Mouse (Mus musculus): ENCODE measurements around the gene Haus7. TPM values are rescaled to one million over a fixed set of nuclear protein-coding genes. Genes with fewer than 3 reads are reported as not detected.
A peak's percentile ranks its signal among the peaks of the same experiment; 100 is the strongest.

Gene Haus7
- polyA plus RNA-seq, 1 experiment from 2014 or later, result 60.3 TPM

- H3K9me3 ChIP-seq (ENCODE audit: control insufficient read depth, low read length), result no peaks in the 10 kb centered on the region
- peak; percentile 62 for ATAC-seq
- H3K27ac ChIP-seq (ENCODE audit: low read length), result peak overlapping the region; percentile 54
These were observed 15.7 kb upstream of the Haus7 start for GRCm38 (mm10) chrX:73474340-73475165.

GRCm38 (mm10) chrX:73471764-73472163 is 12.9 kb upstream of the Haus7 start:
- H3K4me3 ChIP-seq (ENCODE audit: low read length), result no peak overlapping the region
- no peak for ATAC-seq
- no peaks in the 10 kb centered on the region for H3K9me3 ChIP-seq (ENCODE audit: control insufficient read depth, low read length)
- H3K9ac ChIP-seq (ENCODE audit: low read depth, low read length), result no peak overlapping the region
- no peaks in the 10 kb centered on the region; the same call in 1 of the 2 replicates for H3K27me3 ChIP-seq (replicated peaks; ENCODE audit: control insufficient read depth, insufficient read depth, low read length)
- H3K4me1 ChIP-seq (ENCODE audit: control insufficient read depth, insufficient read depth, low read length), result peaks cover 3% of the 10 kb centered on the region; the same call in 1 of the 2 replicates
- WGBS, result 82% methylated on average over 3 of the region's 3 CpGs
- H3K4me2 ChIP-seq (ENCODE audit: low read depth, low read length), result no peak overlapping the region
- H3K27ac ChIP-seq (ENCODE audit: low read length), result no peak overlapping the region
- no peaks in the 10 kb centered on the region for H3K36me3 ChIP-seq (ENCODE audit: control insufficient read depth, insufficient read depth, low read length)

More at GRCm38 (mm10) chrX:73474340-73475165, 15.7 kb upstream of the Haus7 start:
- Histone ChIP-seq H3K27me3 (replicated peaks; ENCODE audit: control insufficient read depth, insufficient read depth, low read length) (peaks cover 2% of the 10 kb centered on the region; the same call in 1 of the 2 replicates), H3K4me2 (ENCODE audit: low read depth, low read length) (no peak overlapping the region), H3K4me3 (ENCODE audit: low read length) (no peak overlapping the region), H3K36me3 (ENCODE audit: control insufficient read depth, insufficient read depth, low read length) (no peaks in the 10 kb centered on the region), H3K9ac (ENCODE audit: low read depth, low read length) (no peak overlapping the region), H3K4me1 (ENCODE audit: control insufficient read depth, insufficient read depth, low read length) (peaks cover 3% of the 10 kb centered on the region; the same call in 1 of the 2 replicates)
- 47% methylated on average over 12 of the region's 12 CpGs for WGBS

DNA sequence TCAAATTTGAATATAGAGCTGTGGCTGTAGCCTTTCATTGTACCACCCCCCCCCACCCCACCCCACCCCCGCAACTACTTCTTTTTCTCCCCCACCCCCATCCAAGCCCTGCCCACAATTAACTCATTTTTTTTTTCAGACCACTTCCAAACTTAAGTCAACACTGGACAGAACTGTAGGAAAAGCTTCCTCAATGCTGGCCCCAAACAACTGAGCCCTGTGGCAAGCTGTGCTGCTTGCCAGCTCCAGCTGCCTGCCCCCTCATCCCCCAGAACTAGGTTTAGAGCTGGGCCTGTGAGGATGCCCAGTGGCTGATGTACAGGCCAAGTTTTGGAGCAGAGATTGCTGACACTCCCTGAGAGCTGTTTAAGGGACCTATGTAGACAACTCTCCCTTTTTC is 9.9 kb upstream of the Haus7 start:
- H3K27me3 ChIP-seq (replicated peaks; ENCODE audit: control insufficient read depth, insufficient read depth, low read length), result no peaks in the 10 kb centered on the region; the same call in 1 of the 2 replicates
- H3K4me1 ChIP-seq (ENCODE audit: control insufficient read depth, insufficient read depth, low read length), result no peaks in the 10 kb centered on the region
- no peaks in the 10 kb centered on the region for H3K9me3 ChIP-seq (ENCODE audit: control insufficient read depth, low read length)
- peak overlapping the region; percentile 37; the same call in 1 of the 2 replicates for H3K27ac ChIP-seq (ENCODE audit: low read length)
- H3K4me3 ChIP-seq (ENCODE audit: low read length), result no peak overlapping the region
- no peaks in the 10 kb centered on the region for H3K36me3 ChIP-seq (ENCODE audit: control insufficient read depth, insufficient read depth, low read length)
- 53% methylated on average over 1 of the region's 1 CpGs for WGBS
- no peak overlapping the region for H3K4me2 ChIP-seq (ENCODE audit: low read depth, low read length)
- no peak overlapping the region for H3K9ac ChIP-seq (ENCODE audit: low read depth, low read length)
- no peak; the same call in 1 of the 2 replicates for ATAC-seq

DNA sequence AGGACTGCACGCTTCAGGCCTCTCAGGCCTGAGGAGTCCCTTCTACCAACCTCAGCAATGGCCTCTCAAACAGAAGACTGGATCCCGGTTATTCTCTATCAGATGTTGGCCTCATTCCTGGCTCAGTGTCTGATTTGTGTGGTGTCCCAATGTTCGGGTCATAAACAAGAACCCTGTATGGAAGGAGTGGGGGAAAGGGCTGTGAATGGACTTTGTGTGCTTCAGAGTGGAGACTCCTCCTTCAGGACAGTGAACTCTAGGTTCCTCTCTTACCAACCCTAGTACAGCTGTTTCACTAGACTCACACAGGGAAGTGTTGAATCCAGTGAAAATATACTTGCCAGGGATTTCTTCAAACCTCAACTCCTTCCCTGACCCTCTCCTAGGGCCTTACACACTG is 9.5 kb upstream of the Haus7 start:
- no peak overlapping the region for H3K9ac ChIP-seq (ENCODE audit: low read depth, low read length)
- no peaks in the 10 kb centered on the region for H3K36me3 ChIP-seq (ENCODE audit: control insufficient read depth, insufficient read depth, low read length)
- peak; percentile 71 for ATAC-seq
- H3K4me2 ChIP-seq (ENCODE audit: low read depth, low read length), result no peak overlapping the region
- 0 out of 2 replicates have a peak overlapping the region, but pooled peaks have one; percentile 66 for H3K27ac ChIP-seq (ENCODE audit: low read length)
- no peaks in the 10 kb centered on the region; the same call in 1 of the 2 replicates for H3K27me3 ChIP-seq (replicated peaks; ENCODE audit: control insufficient read depth, insufficient read depth, low read length)
- H3K4me3 ChIP-seq (ENCODE audit: low read length), result no peak overlapping the region
- 71% methylated on average over 3 of the region's 3 CpGs for WGBS
- H3K9me3 ChIP-seq (ENCODE audit: control insufficient read depth, low read length), result no peaks in the 10 kb centered on the region
- H3K4me1 ChIP-seq (ENCODE audit: control insufficient read depth, insufficient read depth, low read length), result no peaks in the 10 kb centered on the region

DNA sequence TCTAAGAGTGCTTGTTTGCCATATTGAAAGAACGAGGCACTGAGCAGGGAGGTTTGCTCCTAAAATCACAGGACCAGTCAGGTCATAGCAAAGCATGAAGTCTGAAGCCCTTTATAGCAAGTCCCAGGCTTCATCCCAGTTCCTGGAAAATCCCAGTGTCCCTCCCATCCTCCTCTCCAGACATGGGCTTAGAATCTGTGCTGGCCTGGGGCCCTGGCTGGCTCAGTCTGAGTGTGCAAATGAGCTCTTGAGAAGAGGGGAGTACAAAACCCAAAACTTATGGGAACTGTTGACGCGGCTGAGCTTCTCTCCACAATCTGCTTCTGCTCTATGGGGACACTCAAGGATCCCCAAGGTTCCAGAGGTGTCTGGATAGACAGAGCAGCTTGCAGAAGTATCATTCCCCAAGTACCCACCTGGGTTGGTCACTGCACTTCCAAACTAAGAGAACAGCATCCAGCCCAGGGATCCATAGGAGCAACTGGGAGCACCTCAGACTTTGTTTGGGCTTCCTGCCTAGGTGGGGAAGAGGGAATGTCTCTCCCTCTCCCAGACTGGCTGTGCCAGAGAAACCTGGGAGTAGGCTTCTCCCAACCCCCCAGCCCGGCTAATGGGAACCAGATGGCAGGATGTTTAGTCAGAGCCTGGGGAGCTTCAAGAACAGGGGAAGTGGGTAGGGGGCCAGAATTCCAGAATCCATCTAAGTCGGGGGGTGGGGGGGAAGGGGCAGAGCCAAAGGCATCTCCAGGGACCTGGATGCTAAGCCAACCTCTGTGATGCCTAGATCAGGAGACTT is 8.8 kb upstream of the Haus7 start:
- peak overlapping the region; percentile 66 for H3K27ac ChIP-seq (ENCODE audit: low read length)
- WGBS, result 54% methylated on average over 5 of the region's 5 CpGs
- ATAC-seq, result 0 out of 2 replicates have a peak, but pooled peaks have one; percentile 38

DNA sequence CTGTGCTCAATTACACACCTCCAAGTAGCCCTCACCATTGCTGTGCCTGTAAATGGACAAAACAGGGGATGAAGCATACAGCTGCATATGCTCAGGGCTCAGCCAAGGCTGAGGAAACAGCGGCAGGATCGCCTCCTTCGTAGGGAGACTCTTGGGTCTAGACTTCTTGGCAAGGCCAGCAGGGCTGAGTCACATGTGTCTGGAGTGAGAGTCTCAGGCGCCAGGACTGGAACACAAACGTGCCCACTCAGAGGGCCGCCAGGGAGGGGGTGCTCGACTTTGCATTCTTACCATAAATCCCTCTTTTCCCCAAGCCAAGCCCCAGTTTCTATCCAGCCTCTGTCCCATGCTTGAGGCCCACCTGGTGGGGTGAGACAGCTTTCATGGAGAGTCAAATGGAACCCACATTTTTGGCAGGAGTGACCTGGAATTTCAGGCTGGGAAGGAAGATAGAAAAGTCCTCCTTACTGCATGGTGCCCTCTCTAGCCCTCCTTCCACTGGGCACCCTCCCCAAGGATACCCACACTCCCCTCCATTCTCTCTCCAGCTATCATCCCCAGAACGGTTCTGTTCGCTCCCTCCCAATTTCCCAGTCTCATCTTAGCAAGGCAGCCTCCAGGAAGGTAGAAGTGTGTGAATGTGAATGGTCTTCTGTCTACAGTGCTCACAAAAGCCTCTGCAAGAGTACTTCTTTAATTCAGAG is 6.8 kb upstream of the Haus7 start:
- no peak overlapping the region for H3K4me3 ChIP-seq (ENCODE audit: low read length)
- H3K27me3 ChIP-seq (replicated peaks; ENCODE audit: control insufficient read depth, insufficient read depth, low read length), result no peaks in the 10 kb centered on the region
- no peaks in the 10 kb centered on the region for H3K4me1 ChIP-seq (ENCODE audit: control insufficient read depth, insufficient read depth, low read length)
- no peak; the same call in 1 of the 2 replicates for ATAC-seq
- H3K9ac ChIP-seq (ENCODE audit: low read depth, low read length), result no peak overlapping the region
- no peak overlapping the region for H3K4me2 ChIP-seq (ENCODE audit: low read depth, low read length)
- no peaks in the 10 kb centered on the region for H3K36me3 ChIP-seq (ENCODE audit: control insufficient read depth, insufficient read depth, low read length)
- no peaks in the 10 kb centered on the region for H3K9me3 ChIP-seq (ENCODE audit: control insufficient read depth, low read length)
- peak overlapping the region; percentile 8; the same call in 1 of the 2 replicates for H3K27ac ChIP-seq (ENCODE audit: low read length)
- 55% methylated on average over 9 of the region's 9 CpGs for WGBS

More for the DNA sequence above, 8.8 kb upstream of the Haus7 start:
- Histone ChIP-seq H3K4me2 (ENCODE audit: low read depth, low read length) (no peak overlapping the region), H3K9ac (ENCODE audit: low read depth, low read length) (no peak overlapping the region), H3K27me3 (replicated peaks; ENCODE audit: control insufficient read depth, insufficient read depth, low read length) (no peaks in the 10 kb centered on the region; the same call in 1 of the 2 replicates), H3K9me3 (ENCODE audit: control insufficient read depth, low read length) (no peaks in the 10 kb centered on the region), H3K4me3 (ENCODE audit: low read length) (no peak overlapping the region), H3K4me1 (ENCODE audit: control insufficient read depth, insufficient read depth, low read length) (no peaks in the 10 kb centered on the region), H3K36me3 (ENCODE audit: control insufficient read depth, insufficient read depth, low read length) (no peaks in the 10 kb centered on the region)

DNA sequence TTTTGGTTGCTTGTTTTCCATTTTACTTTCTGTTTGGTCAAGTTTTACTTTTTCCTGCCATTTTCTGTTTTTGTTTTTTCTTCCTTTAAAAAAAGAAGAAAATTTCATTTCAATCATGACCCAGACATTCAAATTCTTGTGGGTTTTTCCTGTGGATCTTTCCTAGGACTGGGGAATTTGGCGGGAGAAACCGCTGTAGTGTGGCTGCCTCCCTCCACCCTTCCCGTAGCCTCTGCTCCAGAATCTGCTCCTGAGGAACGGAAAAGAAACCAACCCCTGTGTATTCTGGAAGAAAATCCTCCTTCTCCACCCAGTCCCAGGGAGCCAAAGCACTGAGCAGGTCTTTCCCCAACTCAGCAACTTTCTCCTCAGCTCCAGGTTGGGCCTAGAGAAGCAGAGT is 1.9 kb upstream of the Haus7 start:
- Histone ChIP-seq H3K27me3 (replicated peaks; ENCODE audit: control insufficient read depth, insufficient read depth, low read length) (no peaks in the 10 kb centered on the region), H3K36me3 (ENCODE audit: control insufficient read depth, insufficient read depth, low read length) (no peaks in the 10 kb centered on the region), H3K4me2 (ENCODE audit: low read depth, low read length) (no peak overlapping the region), H3K4me1 (ENCODE audit: control insufficient read depth, insufficient read depth, low read length) (no peaks in the 10 kb centered on the region), H3K4me3 (ENCODE audit: low read length) (no peak overlapping the region), H3K9me3 (ENCODE audit: control insufficient read depth, low read length) (no peaks in the 10 kb centered on the region), H3K9ac (ENCODE audit: low read depth, low read length) (no peak overlapping the region), H3K27ac (ENCODE audit: low read length) (no peak overlapping the region)
- ATAC-seq, result no peak
- 81% methylated on average over 4 of the region's 4 CpGs for WGBS

GRCm38 (mm10) chrX:73451949-73452348 is 6.9 kb downstream of the Haus7 start:
- H3K4me1 ChIP-seq (ENCODE audit: control insufficient read depth, insufficient read depth, low read length), result no peaks in the 10 kb centered on the region
- WGBS, result 23% methylated on average over 2 of the region's 2 CpGs
- H3K9ac ChIP-seq (ENCODE audit: low read depth, low read length), result no peak overlapping the region
- H3K4me3 ChIP-seq (ENCODE audit: low read length), result no peak overlapping the region
- H3K27me3 ChIP-seq (replicated peaks; ENCODE audit: control insufficient read depth, insufficient read depth, low read length), result no peaks in the 10 kb centered on the region
- no peak overlapping the region for H3K27ac ChIP-seq (ENCODE audit: low read length)
- ATAC-seq, result no peak
- H3K36me3 ChIP-seq (ENCODE audit: control insufficient read depth, insufficient read depth, low read length), result no peaks in the 10 kb centered on the region
- no peak overlapping the region for H3K4me2 ChIP-seq (ENCODE audit: low read depth, low read length)
- no peaks in the 10 kb centered on the region for H3K9me3 ChIP-seq (ENCODE audit: control insufficient read depth, low read length)

- 54% methylated on average over 2 of the region's 2 CpGs for WGBS
- Histone ChIP-seq H3K4me3 (ENCODE audit: low read length) (no peak overlapping the region), H3K9ac (ENCODE audit: low read depth, low read length) (no peak overlapping the region), H3K27me3 (replicated peaks; ENCODE audit: control insufficient read depth, insufficient read depth, low read length) (no peaks in the 10 kb centered on the region), H3K4me1 (ENCODE audit: control insufficient read depth, insufficient read depth, low read length) (no peaks in the 10 kb centered on the region), H3K27ac (ENCODE audit: low read length) (no peak overlapping the region), H3K4me2 (ENCODE audit: low read depth, low read length) (no peak overlapping the region), H3K36me3 (ENCODE audit: control insufficient read depth, insufficient read depth, low read length) (no peaks in the 10 kb centered on the region), H3K9me3 (ENCODE audit: control insufficient read depth, low read length) (no peaks in the 10 kb centered on the region)
- ATAC-seq, result no peak
These were observed 17.4 kb downstream of the Haus7 start for GRCm38 (mm10) chrX:73441428-73441827.

Data from intestine, embryonic 16.5 days (tissue).